Mouse (Mus musculus) kidney, embryonic 14.5 days (tissue): ENCODE measurements at regions not wholly inside any gene's neighbourhood (a gene's known extent, or its start where the extent isn't known, plus 50 kb on each side); places are given as distances from the start of the nearest gene placed in this dataset.

Experiments used
- ATAC-seq: fragments of 200-750 bp; cut with Nextera tagmentation; 2 replicates; pipeline ENCODE4 v1.8.0; 2017; ENCODE audit warnings: moderate number of reproducible peaks, mild to moderate bottlenecking, moderate TSS enrichment, moderate library complexity; ENCODE audit not compliant: low FRiP score, low TSS enrichment
- H3K27ac ChIP-seq: fragments of 300-500 bp; sonication (generic); 2 replicates; pipeline ENCODE4 v1.5.1; 2014; ENCODE audit warnings: low read depth, mild to moderate bottlenecking, low read length, moderate library complexity, mixed read lengths
- H3K27me3 ChIP-seq: fragments of 300-500 bp; sonication (generic); 2 replicates; pipeline ENCODE4 v1.6.1; 2014; ENCODE audit warnings: mild to moderate bottlenecking, low read length; ENCODE audit not compliant: control insufficient read depth, insufficient read depth
- H3K36me3 ChIP-seq: fragments of 300-500 bp; sonication (generic); 2 replicates; pipeline ENCODE4 v1.6.1; 2014; ENCODE audit warnings: low read length, mixed read lengths; ENCODE audit not compliant: control insufficient read depth, insufficient read depth
- H3K4me1 ChIP-seq: fragments of 300-500 bp; sonication (generic); 2 replicates; pipeline ENCODE4 v1.6.1; 2014; ENCODE audit warnings: low read length, mixed read lengths; ENCODE audit not compliant: control insufficient read depth, insufficient read depth
- H3K4me2 ChIP-seq: fragments of 300-500 bp; sonication (generic); replicated peaks from 2 replicates; pipeline ENCODE4 v1.6.1; 2014; ENCODE audit warnings: low read depth, mild to moderate bottlenecking, low read length
- H3K4me3 ChIP-seq: fragments of 300-500 bp; sonication (generic); 2 replicates; pipeline ENCODE4 v1.5.1; 2014; ENCODE audit warnings: mild to moderate bottlenecking, low read length
- H3K9ac ChIP-seq: fragments of 300-500 bp; sonication (generic); 2 replicates; pipeline ENCODE4 v1.6.1; 2014; ENCODE audit warnings: low read depth, mild to moderate bottlenecking, low read length, moderate library complexity
- H3K9me3 ChIP-seq: fragments of 300-500 bp; sonication (generic); 2 replicates; pipeline ENCODE4 v1.6.1; 2016; ENCODE audit warnings: low read length; ENCODE audit not compliant: control insufficient read depth
- WGBS: fragments of 180-500 bp; shearing (Covaris S2); extraction: QIAGEN DNeasy Blood & Tissue Kit; methylation state at CpG from one replicate; pipeline ENCODE4 v1.1.7; 2014; 5-methylcytosine and 5-hydroxymethylcytosine counted together

- no peak overlapping the region for H3K4me2 ChIP-seq
- 63% methylated on average over 9 of the region's 9 CpGs for WGBS
- H3K36me3 ChIP-seq, result no peaks in the 10 kb centered on the region
- H3K4me1 ChIP-seq, result no peaks in the 10 kb centered on the region
- H3K9me3 ChIP-seq, result no peaks in the 10 kb centered on the region
- ATAC-seq, result no peak
- H3K9ac ChIP-seq, result no peak overlapping the region
- no peaks in the 10 kb centered on the region for H3K27me3 ChIP-seq
- H3K4me3 ChIP-seq, result no peak overlapping the region
- H3K27ac ChIP-seq, result no peak overlapping the region
These were observed 152.1 kb upstream of the Pgrmc2 start for GRCm38 (mm10) chr3:41234994-41235393.

GRCm38 (mm10) chr3:41234191-41234590, 151.3 kb upstream of the Pgrmc2 start:
- H3K4me2 ChIP-seq, result no peak overlapping the region
- 71% methylated on average over 7 of the region's 7 CpGs for WGBS
- no peak for ATAC-seq
- H3K9ac ChIP-seq, result no peak overlapping the region
- no peak overlapping the region for H3K27ac ChIP-seq
- no peaks in the 10 kb centered on the region for H3K36me3 ChIP-seq
- no peaks in the 10 kb centered on the region for H3K9me3 ChIP-seq
- H3K27me3 ChIP-seq, result no peaks in the 10 kb centered on the region
- no peaks in the 10 kb centered on the region for H3K4me1 ChIP-seq
- H3K4me3 ChIP-seq, result no peak overlapping the region

- Histone ChIP-seq H3K4me2 (no peak overlapping the region), H3K4me1 (no peaks in the 10 kb centered on the region; the same call in 1 of the 2 replicates), H3K27ac (no peak overlapping the region), H3K9me3 (no peaks in the 10 kb centered on the region), H3K27me3 (no peaks in the 10 kb centered on the region), H3K9ac (no peak overlapping the region), H3K36me3 (no peaks in the 10 kb centered on the region), H3K4me3 (no peak overlapping the region)
- WGBS, result 80% methylated on average over 8 of the region's 8 CpGs
- no peak for ATAC-seq
These were observed 150.6 kb upstream of the Pgrmc2 start for GRCm38 (mm10) chr3:41233439-41233838.

DNA sequence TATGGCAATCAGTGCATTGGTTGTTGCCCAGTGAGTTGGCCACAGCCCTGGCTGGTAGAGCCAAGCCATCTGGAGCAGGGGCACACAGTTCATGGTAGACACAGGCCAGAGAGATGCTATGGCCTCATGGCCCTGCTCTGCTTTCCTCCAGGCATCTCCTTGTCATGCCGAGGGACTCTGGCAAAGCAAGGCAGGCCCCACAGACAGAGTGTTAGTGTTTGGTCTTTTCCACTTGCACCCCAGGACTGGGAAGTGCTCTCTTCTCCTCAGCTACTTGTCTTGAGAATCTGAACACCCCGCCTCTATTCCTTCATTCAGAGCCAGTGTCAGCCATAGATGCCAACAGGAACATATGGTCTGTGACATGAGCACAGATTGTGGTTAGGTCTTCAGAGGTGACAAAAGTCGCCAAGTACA, 148.1 kb upstream of the Pgrmc2 start:
- 86% methylated on average over 3 of the region's 3 CpGs for WGBS
- no peaks in the 10 kb centered on the region for H3K36me3 ChIP-seq
- ATAC-seq, result no peak

DNA sequence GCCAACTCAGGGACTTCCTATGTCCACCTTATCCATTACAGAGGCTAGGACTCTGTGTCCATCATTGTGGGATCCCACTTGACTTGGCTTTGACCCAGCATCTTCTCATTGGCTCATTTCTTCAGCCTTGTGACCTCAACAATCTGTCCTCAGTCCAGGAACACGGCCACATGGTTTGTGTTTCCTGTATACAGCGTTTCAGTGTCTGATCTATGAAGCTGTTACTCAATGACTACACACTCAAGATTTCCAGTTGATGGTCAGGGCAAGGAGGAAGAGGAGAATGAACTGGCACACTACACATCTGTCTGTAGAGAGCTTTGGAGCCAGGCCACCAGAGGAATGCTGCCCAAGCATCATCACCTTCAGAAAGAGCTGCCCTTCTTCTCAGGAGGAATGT, 146.6 kb upstream of the Pgrmc2 start:
- no peaks in the 10 kb centered on the region for H3K9me3 ChIP-seq
- no peak overlapping the region for H3K4me2 ChIP-seq
- no peaks in the 10 kb centered on the region; the same call in 1 of the 2 replicates for H3K4me1 ChIP-seq
- 74% methylated on average over 2 of the region's 2 CpGs for WGBS
- H3K9ac ChIP-seq, result no peak overlapping the region
- ATAC-seq, result no peak
- H3K27me3 ChIP-seq, result no peaks in the 10 kb centered on the region
- no peak overlapping the region for H3K27ac ChIP-seq
- H3K4me3 ChIP-seq, result no peak overlapping the region
- H3K36me3 ChIP-seq, result no peaks in the 10 kb centered on the region

More for the DNA sequence above, 148.1 kb upstream of the Pgrmc2 start:
- H3K4me2 ChIP-seq, result no peak overlapping the region
- H3K4me1 ChIP-seq, result no peaks in the 10 kb centered on the region; the same call in 1 of the 2 replicates
- H3K4me3 ChIP-seq, result no peak overlapping the region
- H3K27ac ChIP-seq, result no peak overlapping the region
- no peaks in the 10 kb centered on the region for H3K27me3 ChIP-seq
- H3K9me3 ChIP-seq, result no peaks in the 10 kb centered on the region
- no peak overlapping the region for H3K9ac ChIP-seq

DNA sequence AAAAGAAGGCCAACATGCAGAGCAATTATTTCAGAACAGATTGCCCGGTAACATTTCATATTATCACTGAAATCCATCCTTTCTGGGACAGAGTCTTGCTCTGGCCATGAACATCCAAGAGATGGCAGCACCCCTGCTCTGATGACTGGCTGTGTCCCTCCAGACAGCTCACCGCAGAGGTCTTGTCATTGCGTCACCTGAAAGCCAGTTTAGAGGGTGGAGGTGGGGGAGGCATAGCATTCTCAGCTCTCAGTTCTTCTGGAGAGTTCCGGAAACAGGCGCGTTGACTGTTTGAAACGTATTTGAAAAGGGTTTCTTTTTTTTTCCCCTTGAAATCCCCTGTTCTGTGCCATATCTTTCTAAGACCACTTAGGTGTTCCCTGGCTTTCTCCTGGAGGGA, 145.7 kb upstream of the Pgrmc2 start:
- no peak overlapping the region for H3K27ac ChIP-seq
- WGBS, result 18% methylated on average over 7 of the region's 7 CpGs
- no peak overlapping the region for H3K4me2 ChIP-seq
- H3K36me3 ChIP-seq, result no peaks in the 10 kb centered on the region
- H3K9me3 ChIP-seq, result no peaks in the 10 kb centered on the region
- no peaks in the 10 kb centered on the region for H3K27me3 ChIP-seq
- H3K4me3 ChIP-seq, result no peak overlapping the region
- no peaks in the 10 kb centered on the region; the same call in 1 of the 2 replicates for H3K4me1 ChIP-seq
- H3K9ac ChIP-seq, result no peak overlapping the region
- ATAC-seq, result peak; percentile 66; the same call in 1 of the 2 replicates

DNA sequence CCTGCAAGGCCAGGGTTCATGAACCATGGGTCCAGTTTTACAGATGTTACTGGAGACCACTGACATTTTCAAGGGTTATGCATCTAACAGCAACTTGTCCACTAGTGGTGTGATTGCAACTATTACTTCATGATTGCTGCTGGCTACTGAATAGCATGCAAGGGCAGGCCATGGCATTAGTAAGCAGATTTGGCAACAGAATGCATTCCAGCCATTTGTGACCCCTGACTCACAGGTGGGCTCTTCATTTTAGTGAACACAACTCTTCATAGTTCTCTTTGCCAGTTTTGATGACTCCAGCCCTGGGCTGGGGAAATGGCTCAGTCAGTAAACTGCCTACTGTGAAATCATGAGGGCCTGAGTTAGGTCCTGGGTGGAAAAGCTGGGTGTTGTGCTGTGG, 137.9 kb upstream of the Pgrmc2 start:
- Histone ChIP-seq H3K9me3 (no peaks in the 10 kb centered on the region), H3K4me1 (no peaks in the 10 kb centered on the region), H3K27me3 (no peaks in the 10 kb centered on the region), H3K4me3 (no peak overlapping the region), H3K36me3 (no peaks in the 10 kb centered on the region), H3K4me2 (no peak overlapping the region), H3K27ac (no peak overlapping the region), H3K9ac (no peak overlapping the region)
- no peak for ATAC-seq

- Histone ChIP-seq H3K9me3 (no peaks in the 10 kb centered on the region), H3K36me3 (no peaks in the 10 kb centered on the region), H3K9ac (no peak overlapping the region), H3K27me3 (no peaks in the 10 kb centered on the region), H3K27ac (no peak overlapping the region), H3K4me3 (no peak overlapping the region), H3K4me2 (no peak overlapping the region), H3K4me1 (no peaks in the 10 kb centered on the region)
- WGBS, result 95% methylated on average over 3 of the region's 3 CpGs
- no peak for ATAC-seq
These were observed 134.9 kb upstream of the Pgrmc2 start for GRCm38 (mm10) chr3:41217770-41218169.

DNA sequence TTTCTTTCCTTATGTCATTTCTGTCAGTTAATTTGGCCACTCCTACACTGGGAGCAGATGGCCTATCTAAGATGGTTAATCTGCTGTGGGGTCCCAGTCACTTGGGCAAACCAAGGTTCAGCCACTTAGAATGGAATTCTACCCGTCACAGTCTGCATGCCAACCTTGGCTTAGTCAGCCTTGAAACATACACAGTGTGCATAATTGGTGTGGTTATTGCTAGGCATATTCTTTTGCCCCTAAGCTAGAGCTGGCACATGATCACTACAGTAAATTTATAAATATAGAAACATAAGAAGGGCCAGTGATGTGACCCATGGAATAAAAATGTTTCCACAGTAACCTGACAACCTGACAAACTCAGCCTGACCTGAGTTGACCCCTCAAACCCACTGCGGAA, 130.7 kb upstream of the Pgrmc2 start:
- Histone ChIP-seq H3K4me3 (no peak overlapping the region), H3K36me3 (no peaks in the 10 kb centered on the region), H3K4me2 (no peak overlapping the region), H3K27me3 (no peaks in the 10 kb centered on the region), H3K4me1 (no peaks in the 10 kb centered on the region), H3K9me3 (no peaks in the 10 kb centered on the region), H3K27ac (no peak overlapping the region), H3K9ac (no peak overlapping the region)
- WGBS, result 37% methylated on average over 2 of the region's 2 CpGs
- 0 out of 2 replicates have a peak, but pooled peaks have one; percentile 4 for ATAC-seq

GRCm38 (mm10) chr3:41210333-41210732, 127.5 kb upstream of the Pgrmc2 start:
- Histone ChIP-seq H3K36me3 (no peaks in the 10 kb centered on the region), H3K27me3 (no peaks in the 10 kb centered on the region), H3K4me3 (no peak overlapping the region), H3K9ac (no peak overlapping the region), H3K4me1 (no peaks in the 10 kb centered on the region), H3K9me3 (no peaks in the 10 kb centered on the region), H3K4me2 (no peak overlapping the region), H3K27ac (no peak overlapping the region)
- WGBS, result 64% methylated on average over 7 of the region's 7 CpGs
- ATAC-seq, result no peak
